Comparison of ENCODE assay signal across 9 mouse cellular contexts in genomic region chr7:100866675-100867074, GRCm38 (mm10). TPM values are rescaled to one million over a fixed set of nuclear protein-coding genes. Genes with fewer than 3 reads are reported as not detected.
A peak's percentile ranks its signal among the peaks of the same experiment; 100 is the strongest.
DNase-seq lines count a peak whose midpoint lies in the region; ATAC-seq and TF ChIP-seq lines count a peak whose summit lies in the region.
"Had no signal": no experiment of that assay in that cellular context is flagged by ENCODE, and none has a peak within 500 bp of the region (broad histone marks: within the 10 kb centered on the region; RNA-seq: fewer than 3 reads in every experiment).

No protein-coding gene starts in this region.

- 6% methylated on average over 3 of the region's 3 CpGs for WGBS in intestine, embryonic 14.5 days
- WGBS in intestine, embryonic 16.5 days, result 6% methylated on average over 3 of the region's 3 CpGs

- peak; percentile 87 for DNase-seq in intestine, embryonic 14.5 days (ENCODE audit: low spot score)
- DNase-seq in G1E (ENCODE audit: low spot score), result peak; percentile 34
- DNase-seq in c-Kit-positive CD71-positive TER-119-negative erythroid progenitor cells, embryonic 14.5 days (ENCODE audit: low read depth), result peak; percentile 73
- peak; percentile 60 for DNase-seq in gastrocnemius, postnatal 14 days
- peak; percentile 81 to 86 for DNase-seq in left cerebral cortex, postnatal 14 days (ENCODE audit: low spot score in 2 of 2)
- peak; percentile 75 for DNase-seq in retina, postnatal 1 day
- DNase-seq in yolk sac, embryonic 10.5 days (ENCODE audit: low spot score), result peak; percentile 39

- TF ChIP-seq CTCF in G1E (IDR thresholded peaks at IDR 0.05; ENCODE audit: low read depth, low read length), result peak; percentile 55

- H3K4me2 ChIP-seq in intestine, embryonic 14.5 days (ENCODE audit: low read length), result no peak overlapping the region
- no peak overlapping the region for H3K4me2 ChIP-seq in intestine, embryonic 16.5 days (ENCODE audit: low read depth, low read length)
- H3K4me2 ChIP-seq: midbrain, embryonic 12.5 days had no signal

- H3K4me3 ChIP-seq in intestine, embryonic 14.5 days (ENCODE audit: low read depth, low read length), result no peak overlapping the region
- no peak overlapping the region for H3K4me3 ChIP-seq in intestine, embryonic 16.5 days (ENCODE audit: low read length)
- no peak overlapping the region for H3K4me3 ChIP-seq in G1E (ENCODE audit: low read depth, low read length)
- H3K4me3 ChIP-seq: midbrain, embryonic 12.5 days had no signal

- intact Hi-C loops in gastrocnemius, postnatal 14 days (cut with DNase I; ENCODE audit: low total_unique reads), result loop anchor here (2.0 kb wide), 1 partner anchor 18 kb away; no protein-coding TSS in a partner anchor
- intact Hi-C loops in left cerebral cortex, postnatal 14 days (cut with DNase I), result loop anchor here (10.0 kb wide), 2 partner anchors 182 to 342 kb away; no protein-coding TSS in a partner anchor

- no peaks in the 10 kb centered on the region for H3K4me1 ChIP-seq in intestine, embryonic 14.5 days (replicated peaks; ENCODE audit: control insufficient read depth, insufficient read depth, low read length)
- no peaks in the 10 kb centered on the region for H3K4me1 ChIP-seq in intestine, embryonic 16.5 days (ENCODE audit: control insufficient read depth, insufficient read depth, low read length)
- H3K4me1 ChIP-seq in G1E (ENCODE audit: insufficient read depth, low read depth, low read length), result peaks cover 25% of the 10 kb centered on the region

- H3K9me3 ChIP-seq in intestine, embryonic 14.5 days (ENCODE audit: control insufficient read depth, low read length), result no peaks in the 10 kb centered on the region
- no peaks in the 10 kb centered on the region for H3K9me3 ChIP-seq in intestine, embryonic 16.5 days (ENCODE audit: control insufficient read depth, low read length)
- no peaks in the 10 kb centered on the region for H3K9me3 ChIP-seq in G1E (replicated peaks)
- H3K9me3 ChIP-seq: midbrain, embryonic 12.5 days had no signal

- peaks cover 10% of the 10 kb centered on the region; the same call in 1 of the 2 replicates for H3K36me3 ChIP-seq in intestine, embryonic 14.5 days (ENCODE audit: control insufficient read depth, insufficient read depth, low read length)
- no peaks in the 10 kb centered on the region for H3K36me3 ChIP-seq in intestine, embryonic 16.5 days (ENCODE audit: control insufficient read depth, insufficient read depth, low read length)
- H3K36me3 ChIP-seq in G1E (replicated peaks), result peaks cover 5% of the 10 kb centered on the region
- H3K36me3 ChIP-seq: midbrain, embryonic 12.5 days had no signal

- no peak for ATAC-seq in intestine, embryonic 14.5 days (replicated peaks; ENCODE audit: low FRiP score, low TSS enrichment, low read depth)
- ATAC-seq in intestine, embryonic 16.5 days, result no peak
- ATAC-seq in G1E (ENCODE audit: extremely low read depth, insufficient number of reproducible peaks, low FRiP score, poor library complexity, severe bottlenecking), result no peak

- H3K27me3 ChIP-seq in intestine, embryonic 14.5 days (replicated peaks; ENCODE audit: control insufficient read depth, insufficient read depth, low read length), result no peaks in the 10 kb centered on the region
- no peaks in the 10 kb centered on the region for H3K27me3 ChIP-seq in intestine, embryonic 16.5 days (replicated peaks; ENCODE audit: control insufficient read depth, insufficient read depth, low read length)
- H3K27me3 ChIP-seq in G1E (ENCODE audit: insufficient read depth, low read length), result peaks cover 15% of the 10 kb centered on the region

- no peak overlapping the region for H3K9ac ChIP-seq in intestine, embryonic 14.5 days (ENCODE audit: low read length)
- no peak overlapping the region for H3K9ac ChIP-seq in intestine, embryonic 16.5 days (ENCODE audit: low read depth, low read length)
- H3K9ac ChIP-seq: midbrain, embryonic 12.5 days had no signal

- H3K27ac ChIP-seq in intestine, embryonic 14.5 days (ENCODE audit: low read depth), result no peak overlapping the region
- no peak overlapping the region for H3K27ac ChIP-seq in intestine, embryonic 16.5 days (ENCODE audit: low read length)
- H3K27ac ChIP-seq: midbrain, embryonic 12.5 days had no signal

RNA-seq across cellular contexts. Expression of gene Relt, which starts 3.4 kb away (rescaled TPM):
- 1.9 and 2.0 TPM in 2 replicates for polyA plus RNA-seq in intestine, embryonic 14.5 days (2014; fragmentation: Nextera tagmentation; extraction: Ambion mirVana)
- polyA plus RNA-seq in intestine, embryonic 16.5 days (2015; fragmentation: Nextera tagmentation; extraction: Ambion mirVana), result 2.4 and 3.8 TPM in 2 replicates
- total RNA-seq in G1E (2014; fragmentation: Nextera tagmentation) (15.4 and 21.5 TPM in 2 replicates), G1E (2017) (25.5 and 39.1 TPM in 2 replicates)
- 75.6 and 75.9 TPM in 2 replicates for polyA plus RNA-seq in G1E (2012)
- 10 to 100 TPM in 1 of 2 experiments, 1 to 10 TPM in 1; 5.4 to 16.3 TPM for total RNA-seq in gastrocnemius, postnatal 14 days (2021)
- 10 to 100 TPM in 1 of 2 experiments, 1 to 10 TPM in 1; 9.7 to 10.6 TPM for total RNA-seq in left cerebral cortex, postnatal 14 days (2021)

Comparison
In these comparisons a context has a peak if more than half of its experiments do, and no peak if none do; other contexts are left out.
1. DNase-seq: peak in every context shown above with its lines; median percentile 87 in intestine, embryonic 14.5 days; 84 in left cerebral cortex, postnatal 14 days; 75 in retina, postnatal 1 day; 73 in c-Kit-positive CD71-positive TER-119-negative erythroid progenitor cells, embryonic 14.5 days; 60 in gastrocnemius, postnatal 14 days; 39 in yolk sac, embryonic 10.5 days; 34 in G1E.